Mouse (Mus musculus) gastrocnemius, postnatal 25 days (tissue): Measurements from ENCODE around the gene Zscan25. TPM values are rescaled to one million over a fixed set of nuclear protein-coding genes. Genes with fewer than 3 reads are reported as not detected.

Experiments
- total RNA-seq, 2 experiments: library from RNA; stranded (reverse); gene quantifications; 1 replicate in 1 of 2; 2 replicates in 1 of 2; pipeline ENCODE4 v1.2.3; 2021

The Zscan25 gene
- total RNA-seq, 2 experiments from 2014 or later = 6.8 to 7.0 TPM

Other genes starting within 250 kb of the Zscan25 start
- gene Gm4871, start 247.7 kb upstream of the Zscan25 start, total RNA-seq = not detected
- not detected for gene 1700018F24Rik, start 237.5 kb upstream of the Zscan25 start, total RNA-seq
- 10 to 100 TPM; 26.6 to 32.2 TPM for gene Arpc1a, start 196.7 kb upstream of the Zscan25 start, total RNA-seq
- gene Kpna7, start 196.5 kb upstream of the Zscan25 start, total RNA-seq = not detected
- 10 to 100 TPM; 32.4 to 46.8 TPM for gene Arpc1b, start 166.3 kb upstream of the Zscan25 start, total RNA-seq
- gene Pdap1, start 140.3 kb upstream of the Zscan25 start, total RNA-seq = 10 to 100 TPM; 50.0 to 50.6 TPM
- gene Bud31, start 140.1 kb upstream of the Zscan25 start, total RNA-seq = 10 to 100 TPM; 48.4 to 53.7 TPM
- 10 to 100 TPM; 11.3 to 11.4 TPM for gene Ptcd1, start 113.4 kb upstream of the Zscan25 start, total RNA-seq
- gene Cpsf4, start 113.3 kb upstream of the Zscan25 start, total RNA-seq = 1 to 10 TPM; 6.7 to 7.2 TPM
- 100 to 1,000 TPM; 674 to 757 TPM for gene Atp5j2, start 88.4 kb upstream of the Zscan25 start, total RNA-seq
- 1 to 10 TPM; 7.8 to 9.7 TPM for gene Zkscan14, start 78.6 kb upstream of the Zscan25 start, total RNA-seq
- 1 to 10 TPM; 6.7 to 6.9 TPM for gene Zkscan5, start 75.9 kb upstream of the Zscan25 start, total RNA-seq
- gene Zfp655, start 48.8 kb upstream of the Zscan25 start, total RNA-seq = 10 to 100 TPM; 10.9 to 12.6 TPM
- gene Cyp3a57, start 64.8 kb downstream of the Zscan25 start, total RNA-seq = not detected
- gene Cyp3a16, start 189.2 kb downstream of the Zscan25 start, total RNA-seq = not detected